Mouse (Mus musculus) liver, embryonic 16.5 days (tissue): ENCODE measurements at regions not wholly inside any gene's neighbourhood (a gene's known extent, or its start where the extent isn't known, plus 50 kb on each side); places are given as distances from the start of the nearest gene placed in this dataset.
A peak's percentile ranks its signal among the peaks of the same experiment; 100 is the strongest.

Source experiments
- ATAC-seq: fragments of 200-750 bp; cut with Nextera tagmentation; 2 replicates; pipeline ENCODE4 v1.8.0; 2017; ENCODE audit warnings: low read depth, mild to moderate bottlenecking, moderate number of reproducible peaks, moderate library complexity
- H3K27ac ChIP-seq: fragments of 300-500 bp; sonication (generic); 2 replicates; pipeline ENCODE4 v1.5.1; 2014; ENCODE audit warnings: mild to moderate bottlenecking, low read length
- H3K27me3 ChIP-seq: fragments of 300-500 bp; sonication (generic); 2 replicates; pipeline ENCODE4 v1.6.1; 2014; ENCODE audit warnings: low read depth, low read length, mixed read lengths; ENCODE audit not compliant: control insufficient read depth, insufficient read depth
- H3K36me3 ChIP-seq: fragments of 300-500 bp; sonication (generic); 2 replicates; pipeline ENCODE4 v1.6.1; 2014; ENCODE audit warnings: mild to moderate bottlenecking; ENCODE audit not compliant: control insufficient read depth, insufficient read depth
- H3K4me1 ChIP-seq: fragments of 300-500 bp; sonication (generic); 2 replicates; pipeline ENCODE4 v1.6.1; 2014; ENCODE audit warnings: low read depth, low read length, mixed read lengths; ENCODE audit not compliant: control insufficient read depth
- H3K4me2 ChIP-seq: fragments of 300-500 bp; sonication (generic); 2 replicates; pipeline ENCODE4 v1.6.1; 2014; ENCODE audit warnings: low read depth, low read length, mixed read lengths
- H3K4me3 ChIP-seq: fragments of 300-500 bp; sonication (generic); 2 replicates; pipeline ENCODE4 v1.5.1; 2014; ENCODE audit warnings: low read depth, mild to moderate bottlenecking, low read length
- H3K9ac ChIP-seq: fragments of 300-500 bp; sonication (generic); 2 replicates; pipeline ENCODE4 v1.6.1; 2014; ENCODE audit warnings: low read depth, low read length
- H3K9me3 ChIP-seq: fragments of 300-500 bp; sonication (generic); replicated peaks from 2 replicates; pipeline ENCODE4 v1.6.1; 2016; ENCODE audit warnings: low read length; ENCODE audit not compliant: control insufficient read depth
- WGBS: fragments of 180-500 bp; shearing (Covaris S2); extraction: QIAGEN DNeasy Blood & Tissue Kit; methylation state at CpG from one replicate; pipeline ENCODE4 v1.1.7; 2014; ENCODE audit not compliant: insufficient replicate concordance; 5-methylcytosine and 5-hydroxymethylcytosine counted together

DNA sequence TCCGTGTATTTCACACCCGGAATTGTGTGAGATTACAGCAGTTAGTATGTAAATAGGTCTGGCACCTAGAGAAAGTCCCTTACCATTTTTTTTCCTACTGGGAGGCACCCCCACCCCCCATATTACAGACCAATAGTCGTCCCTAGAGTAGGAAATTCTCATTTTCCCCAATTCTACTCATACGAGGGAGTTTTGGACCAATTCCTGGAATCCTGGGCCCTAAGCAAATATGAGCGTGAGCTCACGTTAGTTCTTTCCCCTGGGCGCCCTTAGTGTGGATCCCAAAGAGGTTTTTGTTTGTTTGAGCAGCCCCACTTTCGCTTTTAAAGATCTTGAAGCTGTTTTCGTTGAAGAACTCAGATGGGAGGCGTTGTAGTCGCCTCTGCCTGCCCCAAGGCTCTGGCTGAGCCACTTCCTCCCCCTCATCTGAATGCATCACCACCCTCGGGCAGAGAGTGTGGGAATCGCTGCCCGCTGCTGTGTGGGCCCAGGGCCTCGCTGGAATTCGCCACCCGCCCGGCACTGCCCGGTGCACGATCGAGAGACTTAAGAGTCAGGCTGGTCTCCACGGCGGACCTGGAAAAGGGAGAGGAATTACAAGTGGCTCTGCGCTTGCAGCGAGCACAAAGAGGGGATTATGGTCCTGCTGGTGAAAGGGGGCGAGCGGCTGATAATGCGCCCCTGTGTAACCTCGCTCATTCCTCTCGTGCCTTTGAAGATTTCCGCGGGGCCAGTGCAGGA, 80.6 kb upstream of the Akt3 start:
- 5% methylated on average over 32 of the region's 32 CpGs for WGBS
- H3K9ac ChIP-seq: no peak overlapping the region

DNA sequence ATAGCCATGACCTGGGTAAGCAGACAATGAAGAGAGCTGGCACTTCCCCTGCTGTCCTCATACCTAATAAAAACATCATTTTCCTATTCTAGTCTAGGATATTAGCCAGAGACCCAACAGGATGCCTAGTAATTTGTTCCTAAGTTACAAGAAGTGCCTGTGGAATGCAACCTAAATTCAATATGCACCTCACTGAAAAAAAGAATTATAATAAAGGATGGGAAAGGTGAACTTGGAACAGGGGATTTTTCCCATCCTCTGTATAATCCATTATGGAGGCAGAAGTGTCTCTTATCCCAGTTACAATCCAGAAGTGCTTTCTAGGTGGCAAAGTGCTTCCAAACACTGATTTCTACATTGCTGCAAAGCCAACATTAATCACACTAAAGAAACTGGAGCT, 79.8 kb upstream of the Akt3 start:
- ATAC-seq: no peak
- H3K36me3 ChIP-seq: no peaks in the 10 kb centered on the region
- H3K27me3 ChIP-seq: no peaks in the 10 kb centered on the region
- H3K9me3 ChIP-seq: no peaks in the 10 kb centered on the region
- no peak overlapping the region for H3K4me2 ChIP-seq
- no peak overlapping the region for H3K9ac ChIP-seq
- H3K4me1 ChIP-seq: no peaks in the 10 kb centered on the region
- no peak overlapping the region for H3K4me3 ChIP-seq
- no peak overlapping the region for H3K27ac ChIP-seq

More for the DNA sequence above, 80.6 kb upstream of the Akt3 start:
- peak overlapping the region; percentile 49 for H3K4me2 ChIP-seq
- no peaks in the 10 kb centered on the region for H3K4me1 ChIP-seq
- 0 out of 2 replicates have a peak, but pooled peaks have one; percentile 35 for ATAC-seq
- H3K4me3 ChIP-seq: peak overlapping the region; percentile 47
- no peak overlapping the region for H3K27ac ChIP-seq
- H3K9me3 ChIP-seq: no peaks in the 10 kb centered on the region
- no peaks in the 10 kb centered on the region for H3K27me3 ChIP-seq
- H3K36me3 ChIP-seq: no peaks in the 10 kb centered on the region

DNA sequence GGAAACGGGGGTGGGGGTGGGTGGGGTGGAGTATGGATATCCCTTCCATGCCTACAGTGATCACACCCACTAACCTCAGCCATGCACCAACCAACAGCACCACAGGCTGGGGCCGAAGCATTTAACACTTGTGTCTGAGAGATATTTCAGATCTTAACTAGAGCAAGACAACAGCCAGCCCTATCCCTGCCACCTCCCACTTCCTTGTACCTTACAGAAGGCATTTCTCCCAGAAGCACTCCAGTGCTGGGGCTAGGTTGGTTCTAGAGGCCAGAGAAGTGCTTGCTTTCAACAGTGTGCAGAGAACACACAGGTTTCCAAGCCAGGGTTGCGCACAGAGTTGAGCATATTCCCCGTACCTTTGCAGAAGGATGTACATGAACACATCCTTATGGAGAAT, 79.1 kb upstream of the Akt3 start:
- Histone ChIP-seq H3K9me3 (no peaks in the 10 kb centered on the region), H3K4me2 (no peak overlapping the region), H3K36me3 (no peaks in the 10 kb centered on the region), H3K4me3 (no peak overlapping the region), H3K27me3 (no peaks in the 10 kb centered on the region), H3K9ac (no peak overlapping the region), H3K27ac (no peak overlapping the region), H3K4me1 (no peaks in the 10 kb centered on the region)
- ATAC-seq: no peak
- WGBS: 63% methylated on average over 4 of the region's 4 CpGs

DNA sequence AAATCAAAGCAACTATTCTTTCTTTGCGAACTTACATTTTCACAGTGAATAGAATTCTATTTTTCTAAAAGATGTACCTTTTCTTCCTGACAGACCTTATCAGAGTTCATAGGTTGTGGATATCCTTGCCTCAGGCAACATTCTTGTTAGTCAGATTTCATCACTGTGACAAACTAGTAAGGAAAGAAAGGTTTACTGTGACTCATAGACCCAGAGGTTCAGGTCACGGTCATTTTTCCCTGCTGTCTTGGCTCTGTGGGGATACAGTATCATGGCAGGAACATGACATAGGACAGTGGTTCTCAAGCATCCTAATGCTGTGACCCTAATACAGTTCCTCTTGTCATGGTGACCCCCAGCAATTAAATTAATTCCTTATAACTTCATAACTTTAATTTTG, 78.4 kb upstream of the Akt3 start:
- H3K27ac ChIP-seq: no peak overlapping the region
- 68% methylated on average over 2 of the region's 2 CpGs for WGBS
- H3K4me1 ChIP-seq: no peaks in the 10 kb centered on the region
- no peak overlapping the region for H3K4me2 ChIP-seq
- no peak overlapping the region for H3K4me3 ChIP-seq
- H3K36me3 ChIP-seq: no peaks in the 10 kb centered on the region
- no peak for ATAC-seq
- H3K27me3 ChIP-seq: no peaks in the 10 kb centered on the region
- no peaks in the 10 kb centered on the region for H3K9me3 ChIP-seq
- no peak overlapping the region for H3K9ac ChIP-seq

DNA sequence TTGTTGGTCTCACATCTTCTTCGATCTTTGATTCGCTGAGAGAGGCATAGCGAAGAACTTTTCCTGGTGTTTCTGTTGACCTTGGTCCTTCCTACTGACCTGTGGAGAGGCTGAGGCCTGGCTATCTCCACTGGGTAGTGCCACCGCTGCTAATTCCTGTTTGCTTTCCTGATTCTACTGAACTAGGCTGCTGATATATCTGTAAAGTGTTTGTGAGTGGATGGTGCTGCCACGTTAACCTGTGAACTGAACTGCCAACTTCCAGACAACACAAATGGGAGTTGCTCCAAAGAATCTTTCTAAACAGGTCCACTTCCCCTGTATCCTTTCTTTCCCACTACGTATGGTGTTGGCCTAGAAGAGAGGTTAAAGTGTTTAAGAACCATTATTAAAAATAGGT, 78.0 kb upstream of the Akt3 start:
- WGBS: 77% methylated on average over 6 of the region's 6 CpGs
- H3K9me3 ChIP-seq: no peaks in the 10 kb centered on the region
- no peaks in the 10 kb centered on the region for H3K4me1 ChIP-seq
- H3K4me2 ChIP-seq: no peak overlapping the region
- H3K4me3 ChIP-seq: no peak overlapping the region
- no peaks in the 10 kb centered on the region for H3K36me3 ChIP-seq
- H3K27ac ChIP-seq: no peak overlapping the region
- H3K27me3 ChIP-seq: no peaks in the 10 kb centered on the region
- ATAC-seq: no peak
- H3K9ac ChIP-seq: no peak overlapping the region

DNA sequence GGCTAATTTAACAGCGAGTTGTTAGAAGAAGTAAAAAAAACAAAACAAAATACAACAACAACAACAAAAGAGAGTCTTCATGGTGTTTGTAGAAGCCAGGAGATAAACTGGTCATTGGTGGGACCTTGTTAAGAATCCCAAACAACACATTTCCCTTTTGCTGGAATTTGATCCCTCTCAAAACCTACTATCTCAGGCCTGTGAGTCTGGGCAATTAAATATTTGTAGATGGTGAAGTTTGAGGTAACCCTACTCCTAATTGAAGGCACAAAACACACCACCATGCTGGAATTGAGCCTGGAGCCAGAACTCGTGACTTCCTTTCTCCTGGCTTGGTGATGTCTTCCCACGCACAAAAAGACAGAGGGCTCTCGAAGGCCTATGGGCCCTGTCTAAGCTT, 65.4 kb upstream of the Akt3 start:
- no peaks in the 10 kb centered on the region for H3K36me3 ChIP-seq
- no peak overlapping the region for H3K4me2 ChIP-seq
- H3K4me3 ChIP-seq: no peak overlapping the region
- WGBS: 56% methylated on average over 4 of the region's 4 CpGs
- H3K9me3 ChIP-seq: no peaks in the 10 kb centered on the region
- H3K27ac ChIP-seq: no peak overlapping the region
- peaks cover 15% of the 10 kb centered on the region for H3K27me3 ChIP-seq
- no peak overlapping the region for H3K9ac ChIP-seq
- no peaks in the 10 kb centered on the region for H3K4me1 ChIP-seq
- ATAC-seq: no peak

DNA sequence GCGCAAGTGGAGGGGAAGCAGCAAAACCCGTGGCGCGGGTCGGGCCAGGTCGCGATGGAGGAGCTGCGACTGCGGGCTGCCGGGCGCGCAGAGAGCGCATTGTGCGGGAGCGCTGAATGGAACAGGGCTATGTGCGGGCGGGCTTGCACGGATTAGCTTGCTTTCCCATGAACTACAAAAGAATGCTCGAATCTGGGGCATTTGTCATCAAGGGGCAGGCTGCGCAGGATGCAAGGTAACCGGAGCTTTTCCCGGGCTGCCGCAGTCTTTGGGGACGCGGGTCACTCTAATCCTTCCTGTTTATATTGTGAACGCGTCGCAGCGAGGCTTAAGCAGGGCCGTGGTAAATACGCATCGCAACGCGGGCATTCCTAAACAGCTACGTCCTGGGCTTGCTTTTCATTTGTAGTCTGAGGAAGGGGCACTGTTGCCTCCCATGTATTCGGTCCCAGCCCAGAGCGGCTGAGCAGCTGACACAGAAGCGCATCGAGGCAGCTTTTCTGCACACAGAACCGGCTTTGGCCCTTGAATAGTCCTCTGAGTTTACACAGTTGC, 64.8 kb upstream of the Akt3 start:
- Histone ChIP-seq H3K4me3 (peak overlapping the region; percentile 35), H3K4me2 (peak overlapping the region; percentile 66), H3K27ac (no peak overlapping the region), H3K9ac (no peak overlapping the region), H3K27me3 (peaks cover 15% of the 10 kb centered on the region), H3K9me3 (no peaks in the 10 kb centered on the region), H3K4me1 (no peaks in the 10 kb centered on the region), H3K36me3 (no peaks in the 10 kb centered on the region)
- no peak for ATAC-seq
- WGBS: 1% methylated on average over 40 of the region's 40 CpGs

DNA sequence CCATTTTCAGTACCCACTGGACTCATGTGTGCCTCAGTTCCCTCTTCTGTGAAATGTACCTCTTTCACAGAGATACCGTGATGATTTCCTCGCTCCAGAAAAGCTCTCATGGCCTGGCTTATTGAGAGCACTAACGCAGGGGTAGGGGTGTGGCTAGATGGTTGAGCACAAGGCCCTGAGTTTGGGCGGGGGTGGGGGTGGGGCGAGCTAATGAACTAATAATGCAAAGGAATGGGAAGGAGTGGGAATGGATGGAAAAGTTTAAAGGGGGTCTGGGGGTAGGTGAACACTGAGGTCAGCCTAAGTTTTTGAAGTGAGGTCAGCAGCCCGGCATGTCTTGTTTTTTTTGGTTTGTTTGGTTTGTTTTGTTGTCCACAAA, 64.3 kb upstream of the Akt3 start:
- peak overlapping the region; percentile 35 for H3K4me3 ChIP-seq
- H3K27me3 ChIP-seq: peaks cover 15% of the 10 kb centered on the region
- H3K36me3 ChIP-seq: no peaks in the 10 kb centered on the region
- no peak overlapping the region for H3K27ac ChIP-seq
- H3K4me1 ChIP-seq: no peaks in the 10 kb centered on the region
- no peaks in the 10 kb centered on the region for H3K9me3 ChIP-seq
- no peak overlapping the region for H3K9ac ChIP-seq
- peak overlapping the region; percentile 66 for H3K4me2 ChIP-seq
- ATAC-seq: no peak
- WGBS: 10% methylated on average over 6 of the region's 6 CpGs

DNA sequence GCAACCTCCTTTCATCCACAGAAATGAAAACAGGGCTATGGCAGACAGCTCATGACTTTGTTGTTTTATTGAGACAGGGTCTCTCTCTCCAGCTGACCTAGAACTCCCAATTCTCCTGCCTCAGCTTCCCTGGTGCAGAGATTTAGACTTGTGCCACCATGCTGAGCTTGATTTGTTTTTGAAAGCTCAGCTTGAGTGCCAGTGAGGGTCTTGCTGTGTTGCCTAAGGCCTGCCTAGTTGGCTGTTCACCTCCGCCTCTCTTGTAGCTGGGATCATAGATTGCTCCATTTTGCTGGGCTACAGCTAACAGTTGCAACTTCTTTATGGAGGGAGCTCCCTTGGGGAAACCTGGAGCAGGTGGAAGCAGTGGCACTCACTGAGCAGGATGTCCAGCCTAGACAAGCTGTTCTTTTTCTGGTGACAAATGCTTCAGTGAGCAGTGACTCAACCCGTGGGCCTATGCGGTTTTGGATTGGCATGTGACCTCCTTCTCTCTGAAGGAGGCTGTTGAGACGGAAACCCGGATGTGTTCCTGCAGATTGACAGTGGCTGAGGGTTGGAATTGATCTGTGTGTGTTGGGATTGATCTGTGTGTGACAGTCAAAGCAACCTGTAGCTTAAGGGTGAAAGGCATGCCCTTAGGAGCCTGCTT, 63.8 kb upstream of the Akt3 start:
- no peak overlapping the region for H3K4me2 ChIP-seq
- 36% methylated on average over 5 of the region's 5 CpGs for WGBS
- H3K4me1 ChIP-seq: no peaks in the 10 kb centered on the region

More for the DNA sequence above, 63.8 kb upstream of the Akt3 start:
- Histone ChIP-seq H3K9ac (no peak overlapping the region), H3K27me3 (peaks cover 15% of the 10 kb centered on the region), H3K4me3 (no peak overlapping the region), H3K27ac (no peak overlapping the region), H3K9me3 (no peaks in the 10 kb centered on the region), H3K36me3 (no peaks in the 10 kb centered on the region)
- ATAC-seq: no peak
